ENCODE assay signal across 21 mouse cellular contexts in genomic region chr11:48908459-48908858, GRCm38 (mm10).
"Had no signal": no experiment of that assay in that cellular context is flagged by ENCODE, and none has a peak within 500 bp of the region (broad histone marks: within the 10 kb centered on the region; RNA-seq: fewer than 3 reads in every experiment).

No protein-coding gene starts in this region.

- H3K4me3 ChIP-seq: kidney, embryonic 15.5 days; layer of hippocampus, adult 2 months; left cerebral cortex, adult 2 months; limb, embryonic 12.5 days; limb, embryonic 15.5 days; liver, embryonic 15.5 days; midbrain, embryonic 12.5 days; midbrain, embryonic 15.5 days; neural tube, embryonic 12.5 days; neural tube, embryonic 15.5 days had no signal

- DNase-seq: kidney, adult 11 months; kidney, adult 8-10 months; kidney, postnatal 14 days; layer of hippocampus, adult 9-11 months; layer of hippocampus, postnatal 36 days; left cerebral cortex, postnatal 4 days; lung, embryonic 14.5 days; right cerebral cortex, adult 18-20 months; thymus, adult 18-20 months; thymus, postnatal 36 days had no signal

- H3K27ac ChIP-seq: kidney, embryonic 15.5 days; layer of hippocampus, adult 2 months; left cerebral cortex, adult 2 months; limb, embryonic 12.5 days; limb, embryonic 15.5 days; liver, embryonic 15.5 days; midbrain, embryonic 12.5 days; midbrain, embryonic 15.5 days; neural tube, embryonic 12.5 days; neural tube, embryonic 15.5 days had no signal

- H3K27me3 ChIP-seq: kidney, embryonic 15.5 days; limb, embryonic 12.5 days; limb, embryonic 15.5 days; liver, embryonic 15.5 days; midbrain, embryonic 12.5 days; midbrain, embryonic 15.5 days; neural tube, embryonic 12.5 days; neural tube, embryonic 15.5 days had no signal

- H3K9me3 ChIP-seq: kidney, embryonic 15.5 days; limb, embryonic 12.5 days; limb, embryonic 15.5 days; liver, embryonic 15.5 days; midbrain, embryonic 12.5 days; midbrain, embryonic 15.5 days; neural tube, embryonic 12.5 days; neural tube, embryonic 15.5 days had no signal

- H3K4me1 ChIP-seq: kidney, embryonic 15.5 days; limb, embryonic 12.5 days; limb, embryonic 15.5 days; midbrain, embryonic 12.5 days; midbrain, embryonic 15.5 days; neural tube, embryonic 12.5 days; neural tube, embryonic 15.5 days had no signal

- H3K36me3 ChIP-seq: kidney, embryonic 15.5 days; limb, embryonic 12.5 days; limb, embryonic 15.5 days; liver, embryonic 15.5 days; midbrain, embryonic 12.5 days; midbrain, embryonic 15.5 days; neural tube, embryonic 12.5 days; neural tube, embryonic 15.5 days had no signal

- ATAC-seq: lung, postnatal 0 days; midbrain, embryonic 15.5 days had no signal

- H3K4me2 ChIP-seq: kidney, embryonic 15.5 days; limb, embryonic 12.5 days; limb, embryonic 15.5 days; liver, embryonic 15.5 days; lung, embryonic 14.5 days; midbrain, embryonic 12.5 days; midbrain, embryonic 15.5 days; neural tube, embryonic 12.5 days; neural tube, embryonic 15.5 days had no signal

- H3K9ac ChIP-seq: kidney, embryonic 15.5 days; limb, embryonic 12.5 days; limb, embryonic 15.5 days; liver, embryonic 15.5 days; lung, embryonic 14.5 days; midbrain, embryonic 12.5 days; midbrain, embryonic 15.5 days; neural tube, embryonic 12.5 days; neural tube, embryonic 15.5 days had no signal
